Mouse (Mus musculus) ZHBTc4 (cell line): Measurements from ENCODE around the gene Klhdc9.
"Not testable (repeated sequence)": the region's sequence is repeated elsewhere in the genome, so short reads cannot be mapped to it uniquely, and the experiment has no call there.

Source experiments
- DNase-seq: peaks from one replicate; pipeline ENCODE4 v3.0.0-alpha.2; 2011; ENCODE audit warnings: low read depth, low spot score

Gene Klhdc9

GRCm38 (mm10) chr1:171356814-171357213 is 3.8 kb downstream of the Klhdc9 start:
- no peak for DNase-seq

- DNase-seq: peak; percentile 66
These were observed 4.7 kb downstream of the Klhdc9 start for GRCm38 (mm10) chr1:171355812-171356340.

GRCm38 (mm10) chr1:171349210-171349609 is 11.4 kb downstream of the Klhdc9 start:
- DNase-seq: no peak

GRCm38 (mm10) chr1:171348665-171349064 is 11.9 kb downstream of the Klhdc9 start:
- DNase-seq: no peak

- peak; percentile 34 for DNase-seq
These were observed 14.5 kb downstream of the Klhdc9 start for GRCm38 (mm10) chr1:171346095-171346450.

GRCm38 (mm10) chr1:171345225-171346094 is 15.1 kb downstream of the Klhdc9 start, which contains the start of the genes Nit1 and Pfdn2:
Gene Nit1, minus strand, starts transcription at chr1:171345646.
Gene Pfdn2, plus strand, starts transcription at chr1:171345670.
- DNase-seq: peak; percentile 96

- DNase-seq: no peak
These were observed 15.9 kb downstream of the Klhdc9 start for GRCm38 (mm10) chr1:171344715-171345114.

- peak; percentile 67 for DNase-seq
These were observed 16.5 kb downstream of the Klhdc9 start for GRCm38 (mm10) chr1:171343922-171344677.

- no peak for DNase-seq
These were observed 18.1 kb downstream of the Klhdc9 start for GRCm38 (mm10) chr1:171342262-171343207.

GRCm38 (mm10) chr1:171330216-171330560 is 30.4 kb downstream of the Klhdc9 start:
- DNase-seq: no peak

GRCm38 (mm10) chr1:171329433-171330215 is 31.0 kb downstream of the Klhdc9 start:
- peak; percentile 96 for DNase-seq

- DNase-seq: peak; percentile 94
These were observed 31.7 kb downstream of the Klhdc9 start, which contains the start of gene Dedd for GRCm38 (mm10) chr1:171328839-171329432. Gene Dedd, plus strand, starts transcription at chr1:171329145.

GRCm38 (mm10) chr1:171328244-171328643 is 32.4 kb downstream of the Klhdc9 start:
- no peak for DNase-seq

GRCm38 (mm10) chr1:171326588-171326987 is 34.0 kb downstream of the Klhdc9 start:
- DNase-seq: not testable (repeated sequence)

GRCm38 (mm10) chr1:171325571-171325970 is 35.0 kb downstream of the Klhdc9 start:
- DNase-seq: peak; percentile 48

GRCm38 (mm10) chr1:171322012-171322411 is 38.6 kb downstream of the Klhdc9 start:
- DNase-seq: peak; percentile 63

- DNase-seq: peak; percentile 41
These were observed 39.2 kb downstream of the Klhdc9 start for GRCm38 (mm10) chr1:171321415-171321814.

GRCm38 (mm10) chr1:171320151-171320550 is 40.4 kb downstream of the Klhdc9 start:
- no peak for DNase-seq

- DNase-seq: peak; percentile 92
These were observed 40.9 kb downstream of the Klhdc9 start for GRCm38 (mm10) chr1:171319748-171320147.

- DNase-seq: no peak
These were observed 51.3 kb downstream of the Klhdc9 start for GRCm38 (mm10) chr1:171309321-171309720.
